Mouse (Mus musculus) bone marrow, adult 2 months (tissue): ENCODE results near the gene Alox5ap. TPM values are rescaled to one million over a fixed set of nuclear protein-coding genes. Genes with fewer than 3 reads are reported as not detected.

Experiments
- H3K27ac ChIP-seq: fragments of 200-500 bp; 2 replicates; pipeline ENCODE4 v1.5.1; 2012; ENCODE audit warnings: low read depth, mild to moderate bottlenecking, control low read depth, inconsistent platforms, low read length; ENCODE audit not compliant: control insufficient read depth, poor library complexity, insufficient read depth
- H3K4me1 ChIP-seq: fragments of 200-500 bp; 2 replicates; pipeline ENCODE4 v1.6.1; 2011; ENCODE audit warnings: low read length; ENCODE audit not compliant: control insufficient read depth, insufficient read depth
- H3K4me3 ChIP-seq: fragments of 200-500 bp; replicated peaks from 2 replicates; pipeline ENCODE3; 2011; ENCODE audit warnings: mild to moderate bottlenecking, low read depth, low read length, control low read depth; ENCODE audit not compliant: control insufficient read depth
- CTCF ChIP-seq: fragments of 200-500 bp; IDR thresholded peaks from 2 replicates; pipeline ENCODE4 v1.5.1; 2011; ENCODE audit warnings: low read length, control low read depth; ENCODE audit not compliant: control insufficient read depth, insufficient read depth
- POLR2A ChIP-seq: fragments of 200-500 bp; IDR thresholded peaks from 2 replicates; pipeline ENCODE4 v1.6.1; 2011; ENCODE audit warnings: low read depth, mild to moderate bottlenecking, control low read depth, low read length, borderline replicate concordance; ENCODE audit not compliant: control insufficient read depth
- WGBS: fragments of 180-500 bp; shearing (Covaris S2); methylation state at CpG from one replicate; pipeline ENCODE4 v1.1.7; 2018; 5-methylcytosine and 5-hydroxymethylcytosine counted together
- polyA plus RNA-seq: library from polyadenylated mRNA; stranded (reverse); fragments of >200 nt; gene quantifications from 2 replicates; pipeline ENCODE4 v1.2.4, GENCODE M21; 2011; ENCODE audit warnings: low replicate concordance; ENCODE audit not compliant: missing spikeins, insufficient read depth, insufficient read length

The Alox5ap gene
- polyA plus RNA-seq, 1 experiment = 287 TPM

DNA sequence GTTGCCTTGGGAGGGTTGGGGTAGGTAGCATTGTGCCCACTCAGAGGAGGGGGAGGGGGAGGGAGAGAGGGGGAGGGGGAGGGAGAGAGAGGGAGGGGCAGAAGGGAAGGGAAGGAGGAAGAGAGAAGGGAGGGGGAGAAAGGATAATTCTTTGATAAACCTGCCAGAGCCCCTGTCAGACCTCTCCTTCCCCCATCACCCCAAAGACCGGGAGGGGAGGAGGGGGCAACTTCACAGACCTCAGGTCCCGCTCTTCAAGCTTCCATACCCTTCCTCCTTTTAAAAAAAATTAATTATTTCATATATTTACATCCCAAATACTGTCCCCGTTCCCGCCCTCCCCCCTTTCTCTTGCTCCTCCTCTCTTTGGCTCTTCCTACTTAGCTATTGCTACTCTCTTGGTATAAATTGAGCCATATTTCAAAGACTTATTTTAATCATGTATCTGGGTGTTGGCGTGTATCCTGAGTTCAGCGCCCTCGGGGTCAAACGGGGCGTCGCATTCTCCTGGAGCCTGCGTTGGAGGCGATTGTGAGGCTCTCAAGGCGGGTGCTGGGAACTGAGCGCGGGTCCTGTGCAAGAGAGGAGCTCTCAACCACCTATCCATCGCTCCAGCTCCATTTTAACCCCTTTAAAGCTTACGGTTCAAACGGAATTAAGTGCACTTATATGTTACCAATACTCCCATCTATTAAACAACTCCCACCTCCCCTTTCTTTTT is 34.8 kb upstream of the Alox5ap start:
- 88% methylated on average over 18 of the region's 18 CpGs for WGBS
- Histone ChIP-seq H3K4me1 (no peaks in the 10 kb centered on the region; the same call in 1 of the 2 replicates), H3K27ac (peak overlapping the region; percentile 75; the same call in 1 of the 2 replicates), H3K4me3 (peak overlapping the region; percentile 64)
- TF ChIP-seq POLR2A = no peak
- TF ChIP-seq CTCF = no peak

DNA sequence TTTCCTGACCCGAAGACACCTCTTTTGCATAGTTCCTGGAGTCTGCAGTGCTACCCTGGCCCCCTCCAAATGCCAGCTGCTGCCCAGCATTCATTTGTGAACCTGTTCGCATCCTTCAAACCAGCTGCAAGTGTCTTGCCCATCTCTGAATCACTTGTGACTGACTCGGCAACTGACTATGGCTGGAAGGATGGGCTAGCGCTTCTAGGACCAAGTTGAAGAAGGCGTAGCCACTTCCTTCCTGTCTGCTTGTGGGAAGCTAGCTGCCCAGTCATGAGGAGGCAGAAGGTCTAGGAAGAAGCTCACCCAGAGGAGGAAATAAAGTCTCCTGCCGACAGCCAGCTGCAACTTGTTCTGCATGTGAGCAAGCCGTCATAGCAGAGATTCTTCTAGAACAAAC is 29.6 kb upstream of the Alox5ap start:
- Histone ChIP-seq H3K4me1 (no peaks in the 10 kb centered on the region; the same call in 1 of the 2 replicates), H3K4me3 (no peak overlapping the region), H3K27ac (peak overlapping the region; percentile 22; the same call in 1 of the 2 replicates)
- WGBS = 11% methylated on average over 7 of the region's 7 CpGs
- TF ChIP-seq CTCF (no peak), POLR2A (no peak)

DNA sequence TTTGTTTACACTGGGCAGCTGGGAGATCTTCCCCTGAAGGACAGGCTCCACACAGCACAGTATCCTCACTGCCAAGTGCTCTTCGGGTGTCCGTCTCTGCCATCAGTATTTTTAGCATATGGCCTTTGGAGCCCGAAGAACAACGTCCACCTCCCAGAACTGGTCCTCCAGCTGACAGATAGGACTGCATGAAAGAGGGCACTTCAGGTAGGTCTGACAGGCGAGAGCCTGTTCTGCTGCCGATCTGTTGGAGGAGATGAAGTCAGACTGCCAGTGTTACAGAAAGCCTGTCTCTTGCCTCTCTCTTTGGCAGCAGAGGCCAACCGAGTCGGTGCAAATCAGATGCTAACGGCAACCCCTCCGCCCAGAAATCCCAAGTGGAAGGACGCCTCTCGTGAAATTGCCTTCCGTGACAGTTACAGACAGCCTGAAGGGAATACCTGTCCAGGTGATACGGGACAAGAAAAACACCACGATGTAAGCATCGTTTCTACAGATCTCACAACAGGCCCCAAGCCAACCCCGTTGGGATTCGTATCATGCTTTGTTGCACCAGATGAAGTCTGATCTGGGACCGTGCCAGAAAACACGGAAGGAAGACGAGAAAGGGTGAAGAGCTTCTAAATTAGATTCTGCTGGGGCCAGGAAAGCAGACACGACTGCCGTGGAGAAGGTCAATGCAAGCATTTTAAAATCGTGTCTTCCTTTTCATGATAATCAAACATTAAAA is 27.2 kb upstream of the Alox5ap start:
- WGBS = 74% methylated on average over 24 of the region's 24 CpGs
- no peak for TF ChIP-seq CTCF
- no peak for TF ChIP-seq POLR2A
- Histone ChIP-seq H3K4me3 (no peak overlapping the region), H3K27ac (no peak overlapping the region), H3K4me1 (no peaks in the 10 kb centered on the region; the same call in 1 of the 2 replicates)

DNA sequence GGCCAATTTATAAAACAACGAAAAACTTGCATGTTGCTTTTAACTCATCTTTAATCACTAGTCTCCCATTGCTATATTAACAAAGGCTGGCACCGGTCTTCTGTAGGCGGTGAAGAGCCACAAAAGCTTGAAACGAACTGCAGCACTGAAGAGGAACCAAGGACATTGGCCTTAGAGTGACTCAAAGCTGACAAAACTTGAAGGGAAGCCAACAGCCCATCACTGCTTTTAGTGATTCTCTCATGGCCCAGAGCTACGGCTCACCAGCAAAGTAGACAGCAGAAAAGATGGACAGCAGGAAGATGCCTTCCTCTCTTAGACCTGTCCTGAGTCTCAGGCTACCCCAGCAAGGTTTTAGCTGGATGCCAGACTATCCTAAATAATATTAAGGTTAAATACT is 22.1 kb upstream of the Alox5ap start:
- H3K4me1 ChIP-seq = peaks cover 2% of the 10 kb centered on the region; the same call in 1 of the 2 replicates
- WGBS = 75% methylated on average over 5 of the region's 5 CpGs

DNA sequence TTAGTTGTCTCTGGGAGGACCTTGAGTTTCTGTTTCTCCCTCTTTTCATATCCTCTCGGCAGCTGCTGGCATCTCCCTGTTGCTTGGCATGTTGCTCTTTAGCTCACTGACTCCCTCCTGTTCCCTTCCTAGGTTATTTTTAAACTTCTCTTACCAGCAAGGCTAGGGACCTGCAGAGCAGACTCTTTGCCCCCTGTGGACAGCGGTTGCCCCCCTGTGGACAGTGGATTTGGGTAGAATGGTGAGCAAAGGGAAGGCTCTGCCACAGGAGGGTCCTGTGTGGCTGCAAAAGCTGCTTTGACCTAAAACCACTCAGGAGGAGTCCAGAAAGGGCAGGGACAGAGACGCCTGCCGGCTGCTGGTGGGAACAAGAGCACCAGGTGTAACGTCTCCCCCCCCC is 21.5 kb upstream of the Alox5ap start:
- TF ChIP-seq POLR2A = no peak
- TF ChIP-seq CTCF = no peak
- H3K27ac ChIP-seq = no peak overlapping the region
- H3K4me1 ChIP-seq = peaks cover 2% of the 10 kb centered on the region; the same call in 1 of the 2 replicates
- no peak overlapping the region for H3K4me3 ChIP-seq
- 77% methylated on average over 5 of the region's 5 CpGs for WGBS

More for the DNA sequence above, 22.1 kb upstream of the Alox5ap start:
- Histone ChIP-seq H3K4me3 (no peak overlapping the region), H3K27ac (peak overlapping the region; percentile 17; the same call in 1 of the 2 replicates)
- TF ChIP-seq CTCF (no peak), POLR2A (no peak)

DNA sequence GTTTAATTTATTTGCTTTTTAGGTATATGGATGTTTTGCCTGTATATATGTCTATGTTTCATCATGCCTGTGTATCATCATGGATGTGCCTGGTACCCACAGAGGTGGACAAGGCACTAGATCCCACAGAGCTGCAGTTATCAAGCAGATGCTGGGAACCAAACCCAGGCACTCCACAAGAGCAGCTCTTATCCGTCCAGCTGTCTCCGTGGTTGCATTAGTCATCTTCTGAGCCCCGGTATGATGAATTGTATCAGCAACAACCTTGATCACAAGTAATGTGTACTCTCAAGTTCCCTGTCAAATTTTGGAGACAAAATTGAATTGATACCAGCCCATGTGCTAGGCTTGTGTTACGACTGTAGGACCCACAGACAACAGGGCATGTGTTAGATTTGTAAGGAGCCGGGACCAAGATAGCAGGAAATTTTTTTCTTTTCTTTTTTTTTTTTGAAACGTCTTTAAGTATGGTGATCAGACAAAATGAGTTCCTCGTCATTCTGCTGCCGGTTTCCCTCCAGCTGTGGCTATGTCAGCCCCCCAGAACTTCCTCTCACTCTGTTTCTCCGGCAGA is 19.1 kb upstream of the Alox5ap start:
- peaks cover 2% of the 10 kb centered on the region; the same call in 1 of the 2 replicates for H3K4me1 ChIP-seq
- WGBS = 3% methylated on average over 9 of the region's 9 CpGs
- TF ChIP-seq CTCF (no peak), POLR2A (no peak)
- H3K27ac ChIP-seq = peak overlapping the region; percentile 98
- H3K4me3 ChIP-seq = peak overlapping the region; percentile 70

DNA sequence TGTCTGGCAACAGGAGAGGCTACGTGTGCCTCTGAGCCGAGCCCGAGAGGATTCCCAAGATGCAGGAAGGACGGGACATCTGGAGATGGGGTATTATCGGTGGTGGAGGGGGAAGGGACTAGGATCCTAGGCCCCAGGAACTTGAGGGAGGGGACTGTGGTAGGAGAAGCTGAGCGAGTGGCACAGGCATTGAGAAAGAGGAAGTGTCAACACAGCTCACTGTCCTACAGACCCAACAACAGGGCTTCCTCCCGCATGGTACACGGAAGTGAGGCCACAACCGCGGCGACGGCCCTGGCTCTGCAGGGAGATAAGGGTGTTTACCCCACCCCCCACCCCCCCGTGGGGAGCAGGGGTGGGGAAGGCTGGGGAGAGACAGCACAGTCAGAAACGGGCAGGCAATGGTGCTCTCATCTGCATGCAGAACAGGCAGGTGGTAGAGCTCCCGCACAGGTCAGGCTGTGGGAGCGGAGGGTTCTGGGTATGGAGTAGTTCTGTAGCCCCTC is 18.5 kb upstream of the Alox5ap start:
- TF ChIP-seq POLR2A = peak; percentile 92
- no peak for TF ChIP-seq CTCF
- WGBS = under 1% methylated on average over 16 of the region's 16 CpGs
- Histone ChIP-seq H3K4me3 (peak overlapping the region; percentile 70), H3K27ac (peak overlapping the region; percentile 98), H3K4me1 (peaks cover 2% of the 10 kb centered on the region; the same call in 1 of the 2 replicates)
